Mouse (Mus musculus) frontal cortex, adult 2 months (tissue): Measurements from ENCODE around the gene Gm20897. TPM values are rescaled to one million over a fixed set of nuclear protein-coding genes. Genes with fewer than 3 reads are reported as not detected.
"Not testable (repeated sequence)": the region's sequence is repeated elsewhere in the genome, so short reads cannot be mapped to it uniquely, and the experiment has no call there.

Experiments used
- DNase-seq, 2 experiments: peaks; one replicate each; pipeline ENCODE4 v3.0.0; 2022; ENCODE audit warnings: low spot score in 1 of 2; ENCODE audit errors: extremely low spot score in 1 of 2
- polyA plus RNA-seq: library from polyadenylated mRNA; depleted of rRNA; stranded (reverse); fragments of >200 nt; gene quantifications from 2 replicates; pipeline ENCODE4 v1.2.3, GENCODE M21; 2012; rRNA removed

The Gm20897 gene
- polyA plus RNA-seq: not detected in 2 replicates

GRCm38 (mm10) chrY:38502138-38502537 is at the start of gene Gm20897:
Gm20897 (minus strand) TSS chrY:38502238.
- DNase-seq: not testable (repeated sequence)

Other genes starting within 250 kb of the Gm20897 start
- not detected in 2 replicates for gene Gm21732, start 73.5 kb upstream of the Gm20897 start, polyA plus RNA-seq